Mouse (Mus musculus) embryonic facial prominence, embryonic 11.5 days (tissue): ENCODE data around the gene Pde10a. TPM values are rescaled to one million over a fixed set of nuclear protein-coding genes. Genes with fewer than 3 reads are reported as not detected.

Experiments used
- ATAC-seq: fragments of 200-750 bp; cut with Nextera tagmentation; replicated peaks from 2 replicates; pipeline ENCODE4 v1.8.0; 2017; ENCODE audit warnings: low read depth; ENCODE audit not compliant: insufficient number of reproducible peaks, low FRiP score, low TSS enrichment
- DNase-seq: peaks from one replicate; pipeline ENCODE4 v3.0.0-alpha.2; 2015; ENCODE audit warnings: low spot score
- H3K27ac ChIP-seq: fragments of 300-500 bp; sonication (generic); replicated peaks from 2 replicates; pipeline ENCODE4 v1.5.1; 2014; ENCODE audit warnings: mild to moderate bottlenecking, low read depth, low read length, control low read depth
- H3K27me3 ChIP-seq: fragments of 300-500 bp; sonication (generic); 2 replicates; pipeline ENCODE4 v1.6.1; 2014; ENCODE audit warnings: mild to moderate bottlenecking, low read length, moderate library complexity, mixed read lengths; ENCODE audit not compliant: control insufficient read depth, insufficient read depth
- H3K36me3 ChIP-seq: fragments of 300-500 bp; sonication (generic); replicated peaks from 2 replicates; pipeline ENCODE4 v1.6.1; 2014; ENCODE audit warnings: low read depth, mild to moderate bottlenecking, low read length, moderate library complexity, mixed read lengths; ENCODE audit not compliant: control insufficient read depth, insufficient read depth
- H3K4me1 ChIP-seq: fragments of 300-500 bp; sonication (generic); 2 replicates; pipeline ENCODE4 v1.6.1; 2014; ENCODE audit warnings: low read length, mixed read lengths; ENCODE audit not compliant: control insufficient read depth, insufficient read depth
- H3K4me2 ChIP-seq: fragments of 300-500 bp; sonication (generic); 2 replicates; pipeline ENCODE4 v1.6.1; 2014; ENCODE audit warnings: low read depth, mild to moderate bottlenecking, control low read depth, low read length, moderate library complexity
- H3K4me3 ChIP-seq: fragments of 300-500 bp; sonication (generic); 2 replicates; pipeline ENCODE4 v1.5.1; 2014; ENCODE audit warnings: low read depth, low read length, control low read depth
- H3K9ac ChIP-seq: fragments of 300-500 bp; sonication (generic); replicated peaks from 2 replicates; pipeline ENCODE4 v1.6.1; 2014; ENCODE audit warnings: mild to moderate bottlenecking, control low read depth, low read length
- H3K9me3 ChIP-seq: fragments of 300-500 bp; sonication (generic); replicated peaks from 2 replicates; pipeline ENCODE4 v1.6.1; 2016; ENCODE audit warnings: mild to moderate bottlenecking, low read length, inconsistent platforms, mixed read lengths; ENCODE audit not compliant: control insufficient read depth
- WGBS: fragments of 180-500 bp; shearing (Covaris S2); extraction: QIAGEN DNeasy Blood & Tissue Kit; methylation state at CpG from one replicate; pipeline ENCODE4 v1.1.7; 2014; 5-methylcytosine and 5-hydroxymethylcytosine counted together
- polyA plus RNA-seq: library from polyadenylated mRNA; unstranded; fragments of >200 nt; fragmentation: Nextera tagmentation; extraction: Ambion mirVana; gene quantifications from 2 replicates; pipeline ENCODE4 v1.2.1, GENCODE M21; 2014

The Pde10a gene
- polyA plus RNA-seq, 1 experiment from 2014 or later: 1.9 TPM

GRCm38 (mm10) chr17:8801083-8801854, 276.1 kb downstream of the Pde10a start:
- DNase-seq (peak; percentile 54), ATAC-seq (peak; percentile 74)
- under 1% methylated on average over 33 of the region's 72 CpGs for WGBS
- no peaks in the 10 kb centered on the region for H3K36me3 ChIP-seq
- H3K4me1 ChIP-seq: no peaks in the 10 kb centered on the region; the same call in 1 of the 2 replicates
- H3K4me3 ChIP-seq: peak overlapping the region; percentile 69
- H3K4me2 ChIP-seq: peak overlapping the region; percentile 99
- peaks cover 37% of the 10 kb centered on the region for H3K27me3 ChIP-seq
- peak overlapping the region; percentile 72 for H3K9ac ChIP-seq
- H3K27ac ChIP-seq: peak overlapping the region; percentile 22; the same call in 1 of the 2 replicates
- no peaks in the 10 kb centered on the region for H3K9me3 ChIP-seq

DNA sequence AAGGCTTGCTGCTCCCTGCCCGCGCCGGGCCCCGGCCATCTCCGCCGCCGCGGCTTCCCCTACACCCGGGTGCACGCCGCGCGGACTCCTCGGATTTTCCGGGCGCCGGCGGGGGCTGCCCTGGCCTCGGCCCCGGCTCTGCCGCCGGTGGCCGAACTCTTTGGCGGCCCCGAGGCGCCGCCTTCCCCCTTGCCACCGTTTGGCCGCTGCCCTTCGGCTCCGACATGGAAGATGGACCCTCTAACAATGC, 276.6 kb downstream of the Pde10a start:
- Histone ChIP-seq H3K36me3 (no peaks in the 10 kb centered on the region), H3K27ac (no peak overlapping the region), H3K4me2 (peak overlapping the region; percentile 99), H3K9me3 (no peaks in the 10 kb centered on the region), H3K4me3 (peak overlapping the region; percentile 69), H3K27me3 (peaks cover 37% of the 10 kb centered on the region), H3K4me1 (no peaks in the 10 kb centered on the region; the same call in 1 of the 2 replicates), H3K9ac (peak overlapping the region; percentile 72)
- WGBS: 0% methylated on average over 22 of the region's 31 CpGs
- DNase-seq (no peak), ATAC-seq (no peak; the same call in 1 of the 2 replicates)

DNA sequence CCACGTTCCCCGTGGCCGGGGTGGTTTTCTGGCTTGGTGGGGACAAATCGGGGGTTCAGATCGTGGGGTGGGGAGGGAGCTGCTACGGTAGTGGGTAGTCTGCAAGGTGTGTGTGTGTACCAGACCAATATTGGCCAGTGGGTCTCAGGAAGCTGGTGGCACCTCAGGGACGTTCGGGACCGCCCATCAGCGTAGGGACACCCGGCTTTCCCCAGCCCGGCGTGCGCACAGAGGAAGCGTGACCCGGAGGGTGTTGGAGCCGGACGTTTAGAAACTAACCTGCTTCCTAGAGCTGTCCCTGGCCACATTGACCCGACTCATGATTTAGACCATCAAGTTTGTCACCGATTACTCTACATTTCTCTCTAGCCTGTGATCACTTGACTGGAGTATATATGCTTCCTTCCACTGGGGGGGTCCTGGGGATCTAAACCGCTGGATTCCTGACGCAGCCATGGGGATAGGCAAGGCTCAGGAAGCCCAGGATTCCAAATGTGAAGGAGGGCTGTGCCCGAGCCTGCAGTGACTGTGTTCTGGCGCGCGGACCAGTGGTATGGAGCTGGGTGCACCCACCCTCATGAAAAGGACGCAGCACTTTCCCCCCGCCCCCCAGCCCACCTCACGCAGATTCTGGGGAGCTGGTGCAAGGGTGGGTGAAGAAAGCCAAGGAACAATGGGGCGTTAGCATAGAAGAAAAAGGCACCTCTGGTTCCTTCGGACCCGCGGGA, 277.2 kb downstream of the Pde10a start:
- Histone ChIP-seq H3K4me3 (peak overlapping the region; percentile 69), H3K4me2 (peak overlapping the region; percentile 99), H3K9ac (peak overlapping the region; percentile 72), H3K27me3 (peaks cover 37% of the 10 kb centered on the region), H3K4me1 (no peaks in the 10 kb centered on the region; the same call in 1 of the 2 replicates), H3K9me3 (no peaks in the 10 kb centered on the region), H3K36me3 (no peaks in the 10 kb centered on the region), H3K27ac (no peak overlapping the region)
- ATAC-seq (0 out of 2 replicates have a peak, but pooled peaks have one; percentile 19), DNase-seq (peak; percentile 38)
- 0% methylated on average over 33 of the region's 33 CpGs for WGBS

DNA sequence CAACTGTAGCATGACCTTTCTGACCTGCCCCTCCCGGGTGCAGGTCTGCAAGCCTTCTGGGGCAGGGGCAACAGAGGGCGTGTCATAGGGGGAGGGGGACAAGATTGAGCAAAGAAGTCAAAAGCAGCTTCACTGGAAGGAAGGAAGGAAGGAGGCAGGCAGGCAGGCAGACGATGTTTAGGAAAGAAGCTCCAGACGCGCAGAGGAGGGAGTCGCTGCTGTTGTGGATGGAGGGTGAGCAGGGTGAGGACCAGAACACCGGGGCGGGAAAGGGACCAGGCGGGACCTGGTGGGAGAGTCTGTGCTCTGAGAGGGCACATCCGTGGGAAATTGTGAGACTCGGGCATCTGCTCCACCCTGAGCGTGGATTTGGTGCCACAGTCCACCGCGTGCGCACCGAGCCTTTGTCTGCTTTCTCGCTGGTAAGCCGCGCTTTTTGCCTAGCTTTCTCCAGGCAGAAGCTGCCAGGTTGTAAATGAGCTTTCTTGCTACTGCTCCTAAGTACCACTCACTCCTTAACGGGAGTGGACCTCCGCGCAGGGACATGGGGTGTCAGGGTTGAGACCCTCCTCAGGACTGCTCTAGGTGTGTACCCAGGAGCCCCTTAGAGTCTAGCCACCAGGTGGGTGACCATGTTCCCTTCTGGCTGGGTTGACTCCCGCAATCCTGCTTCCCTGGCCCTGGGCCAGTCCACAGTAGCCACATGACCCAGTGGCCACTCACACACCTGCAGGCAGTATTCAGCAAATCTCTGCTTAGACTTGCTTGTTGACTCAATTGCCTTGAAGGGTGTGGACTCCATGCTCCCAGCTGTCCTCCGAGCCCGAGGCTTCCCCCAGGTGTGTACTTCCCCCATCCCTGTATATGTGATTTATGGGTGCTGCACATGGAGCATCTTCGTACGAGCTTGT, 278.0 kb downstream of the Pde10a start:
- no peaks in the 10 kb centered on the region for H3K9me3 ChIP-seq
- ATAC-seq (no peak), DNase-seq (peak; percentile 49)
- peak overlapping the region; percentile 69 for H3K4me3 ChIP-seq
- peaks cover 33% of the 10 kb centered on the region for H3K27me3 ChIP-seq
- H3K27ac ChIP-seq: no peak overlapping the region
- 8% methylated on average over 27 of the region's 27 CpGs for WGBS
- no peaks in the 10 kb centered on the region for H3K36me3 ChIP-seq
- H3K4me2 ChIP-seq: peak overlapping the region; percentile 99
- H3K4me1 ChIP-seq: no peaks in the 10 kb centered on the region; the same call in 1 of the 2 replicates
- H3K9ac ChIP-seq: peak overlapping the region; percentile 72

- H3K4me1 ChIP-seq: no peaks in the 10 kb centered on the region
- H3K36me3 ChIP-seq: no peaks in the 10 kb centered on the region
- H3K27me3 ChIP-seq: peaks cover 14% of the 10 kb centered on the region
- no peak overlapping the region for H3K9ac ChIP-seq
- H3K4me2 ChIP-seq: no peak overlapping the region
- WGBS: 51% methylated on average over 3 of the region's 3 CpGs
- no peak for ATAC-seq
- peak; percentile 67 for DNase-seq
- no peak overlapping the region for H3K27ac ChIP-seq
- no peaks in the 10 kb centered on the region for H3K9me3 ChIP-seq
- H3K4me3 ChIP-seq: no peak overlapping the region
Measured at GRCm38 (mm10) chr17:8807345-8807744, 282.2 kb downstream of the Pde10a start.

GRCm38 (mm10) chr17:8809771-8810170, 284.6 kb downstream of the Pde10a start:
- H3K9ac ChIP-seq: no peak overlapping the region
- no peak overlapping the region for H3K4me3 ChIP-seq
- H3K4me2 ChIP-seq: no peak overlapping the region
- DNase-seq (no peak), ATAC-seq (no peak)
- no peaks in the 10 kb centered on the region; the same call in 1 of the 2 replicates for H3K27me3 ChIP-seq
- no peaks in the 10 kb centered on the region for H3K36me3 ChIP-seq
- H3K27ac ChIP-seq: no peak overlapping the region
- no peaks in the 10 kb centered on the region for H3K4me1 ChIP-seq
- no peaks in the 10 kb centered on the region for H3K9me3 ChIP-seq
- WGBS: 67% methylated on average over 6 of the region's 6 CpGs

DNA sequence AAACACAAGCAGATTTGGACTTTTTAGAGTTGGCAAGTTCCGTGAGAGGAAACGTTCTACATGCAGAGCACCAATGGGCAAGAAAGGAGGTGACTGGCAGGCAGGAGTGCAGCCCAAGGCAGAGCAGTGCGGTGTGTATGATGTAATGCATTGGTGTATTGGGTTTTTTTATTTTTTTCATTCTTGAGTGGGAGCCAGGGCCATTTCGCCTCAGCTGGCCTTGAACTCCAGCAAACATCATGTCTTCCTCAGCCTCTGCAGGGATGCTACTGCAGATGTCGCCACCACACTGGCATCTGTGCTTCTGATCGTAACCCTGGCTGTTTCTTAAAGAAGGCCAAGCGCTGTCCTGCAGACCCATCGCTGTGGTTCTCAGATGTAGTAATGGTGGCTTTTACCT, 285.0 kb downstream of the Pde10a start:
- H3K4me2 ChIP-seq: no peak overlapping the region
- no peaks in the 10 kb centered on the region; the same call in 1 of the 2 replicates for H3K27me3 ChIP-seq
- no peaks in the 10 kb centered on the region for H3K9me3 ChIP-seq
- H3K4me3 ChIP-seq: no peak overlapping the region
- no peaks in the 10 kb centered on the region for H3K4me1 ChIP-seq
- no peak for ATAC-seq
- no peak for DNase-seq
- no peak overlapping the region for H3K27ac ChIP-seq
- 87% methylated on average over 8 of the region's 8 CpGs for WGBS
- no peak overlapping the region for H3K9ac ChIP-seq
- no peaks in the 10 kb centered on the region for H3K36me3 ChIP-seq
